Mouse (Mus musculus): ENCODE results near the gene Fyn.

Fyn gene

GRCm38 (mm10) chr10:39542535-39543257, 174.0 kb downstream of the Fyn start:
- DNase-seq = no peak

- no peak for DNase-seq
Observed at GRCm38 (mm10) chr10:39543258-39543770, 174.7 kb downstream of the Fyn start.

GRCm38 (mm10) chr10:39547369-39548074, 178.9 kb downstream of the Fyn start:
- DNase-seq = no peak

- DNase-seq = no peak
Observed at GRCm38 (mm10) chr10:39550791-39551190, 182.1 kb downstream of the Fyn start.

- DNase-seq = no peak
Observed at GRCm38 (mm10) chr10:39551637-39552185, 183.1 kb downstream of the Fyn start.

- peak; percentile 18 for DNase-seq
Observed at GRCm38 (mm10) chr10:39552351-39552814, 183.7 kb downstream of the Fyn start.

- DNase-seq = no peak
Observed at GRCm38 (mm10) chr10:39552903-39553302, 184.2 kb downstream of the Fyn start.

GRCm38 (mm10) chr10:39555289-39555715, 186.6 kb downstream of the Fyn start:
- no peak for DNase-seq

DNA sequence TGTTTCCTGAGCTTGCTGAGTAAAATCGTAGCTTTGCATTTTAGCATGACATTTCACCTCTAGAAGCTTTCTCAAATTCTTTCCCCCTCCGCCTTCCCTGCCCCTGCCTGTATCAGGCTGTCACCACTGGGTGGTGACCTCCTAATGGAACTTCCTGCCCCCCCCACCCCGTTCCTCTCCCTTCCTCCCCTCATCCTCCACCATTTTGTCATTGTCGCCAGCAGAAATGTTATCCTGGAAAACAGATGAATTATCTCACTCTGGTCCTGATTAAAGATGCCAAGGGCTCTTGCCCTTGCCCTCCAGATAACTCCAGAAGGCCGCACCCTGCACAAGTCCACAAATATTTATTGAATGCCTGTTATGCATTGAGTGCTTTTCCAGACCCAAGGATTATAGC, 187.1 kb downstream of the Fyn start:
- DNase-seq = no peak

GRCm38 (mm10) chr10:39557360-39557759, 188.7 kb downstream of the Fyn start:
- no peak for DNase-seq

DNA sequence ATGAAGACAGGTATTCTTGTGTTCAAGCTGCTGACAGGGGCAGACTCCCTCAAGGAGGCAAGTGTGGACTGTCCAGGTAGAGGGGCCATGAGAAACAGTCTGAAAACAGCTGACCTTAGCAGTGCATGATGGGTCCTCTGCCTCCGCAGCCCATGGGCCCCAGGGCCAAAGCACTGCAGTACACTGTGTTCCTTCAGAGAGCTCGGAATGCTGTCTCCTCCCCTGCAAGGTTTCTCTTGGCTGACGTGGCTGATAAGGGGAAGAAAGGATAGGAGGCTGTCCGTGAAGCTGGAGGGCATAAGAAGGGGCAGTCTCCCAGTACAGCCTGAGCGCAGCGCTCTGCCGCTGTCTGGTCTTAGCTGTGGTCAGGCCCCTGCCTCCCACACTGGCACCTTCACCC, 189.2 kb downstream of the Fyn start:
- DNase-seq = no peak

DNA sequence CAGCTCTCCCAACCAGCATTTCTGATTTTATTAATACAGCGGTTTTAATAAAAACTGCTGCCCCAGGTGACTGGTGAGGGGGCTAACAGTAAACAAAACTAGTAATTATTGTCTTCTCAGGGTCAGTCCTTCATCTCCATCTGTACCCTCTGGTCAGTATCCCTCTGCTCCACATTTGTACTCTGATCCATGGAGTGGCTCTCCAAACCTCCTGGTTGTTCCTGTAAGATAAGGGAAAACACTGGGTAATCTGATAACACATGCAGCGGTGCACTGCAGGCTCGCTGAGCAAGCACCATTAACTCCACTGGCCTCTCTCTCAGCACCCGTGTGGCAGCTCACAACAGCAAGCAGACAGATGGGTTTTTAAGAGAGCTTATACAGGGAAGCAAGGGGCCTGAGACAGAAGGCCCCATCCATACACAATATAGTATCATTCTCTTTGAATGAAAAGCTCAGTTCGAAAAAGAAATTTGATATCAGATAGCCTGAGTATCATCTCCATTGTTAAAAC, 189.9 kb downstream of the Fyn start:
- no peak for DNase-seq

DNA sequence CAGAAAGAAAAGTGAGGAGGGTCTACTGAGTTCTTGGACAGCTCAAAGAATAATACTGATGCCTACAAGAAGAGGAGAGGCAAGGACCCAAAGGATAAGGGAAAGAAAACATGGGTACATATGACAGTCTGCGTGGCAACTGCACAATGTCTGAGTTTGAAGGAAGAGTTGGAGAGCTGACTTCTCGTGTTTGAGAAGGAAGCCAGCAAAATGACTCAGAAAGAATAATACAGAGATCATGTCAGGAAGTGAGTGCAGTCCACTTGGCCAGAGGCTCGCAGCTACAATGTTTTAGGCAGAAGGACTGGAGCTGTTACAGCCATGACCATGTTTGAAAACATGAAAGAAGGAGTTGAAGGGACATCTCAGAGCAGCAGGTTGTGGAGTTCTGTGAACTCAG, 190.7 kb downstream of the Fyn start:
- DNase-seq = no peak

DNA sequence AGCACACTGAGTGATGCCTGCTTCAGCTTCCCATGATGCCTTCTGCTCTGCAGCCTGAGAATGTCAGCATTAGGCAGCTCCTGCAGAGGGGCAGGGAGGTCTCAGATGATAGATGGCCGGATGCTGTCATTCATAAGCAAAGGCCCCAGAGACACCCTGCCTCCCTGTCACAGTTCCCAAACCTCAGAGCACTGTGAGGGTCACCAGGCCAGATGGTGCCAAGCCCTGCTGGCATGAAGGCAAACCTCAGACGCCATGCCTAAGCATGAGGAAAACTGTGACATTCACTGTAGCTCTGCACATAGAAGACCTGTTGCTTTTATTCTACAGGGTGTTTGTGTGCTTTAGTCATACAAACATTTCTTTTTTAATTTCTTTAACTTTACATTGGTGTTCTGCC, 193.7 kb downstream of the Fyn start:
- DNase-seq = no peak

GRCm38 (mm10) chr10:39563552-39564223, 195.0 kb downstream of the Fyn start:
- DNase-seq = no peak

- DNase-seq = no peak
Observed at GRCm38 (mm10) chr10:39566901-39567300, 198.2 kb downstream of the Fyn start.

DNA sequence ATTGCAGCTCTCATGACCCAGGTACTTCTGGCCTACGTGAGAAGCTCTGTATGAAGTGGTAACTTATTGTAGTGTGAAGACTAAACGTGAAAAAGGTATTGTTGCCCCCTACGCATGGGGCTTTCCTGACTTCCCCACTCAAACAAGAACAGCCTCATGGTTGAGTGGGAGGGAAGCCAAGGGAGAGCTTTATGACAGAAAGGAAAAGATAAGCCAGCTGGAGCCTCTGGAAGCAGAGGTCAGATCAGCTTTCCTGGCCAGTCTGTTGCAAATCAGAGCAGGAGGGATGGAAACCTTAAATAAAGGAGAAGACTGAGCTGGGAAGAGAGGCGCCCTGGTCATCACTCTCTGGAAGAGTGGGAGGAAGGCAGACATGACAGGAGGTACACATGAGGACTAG, 200.3 kb downstream of the Fyn start:
- no peak for DNase-seq

DNA sequence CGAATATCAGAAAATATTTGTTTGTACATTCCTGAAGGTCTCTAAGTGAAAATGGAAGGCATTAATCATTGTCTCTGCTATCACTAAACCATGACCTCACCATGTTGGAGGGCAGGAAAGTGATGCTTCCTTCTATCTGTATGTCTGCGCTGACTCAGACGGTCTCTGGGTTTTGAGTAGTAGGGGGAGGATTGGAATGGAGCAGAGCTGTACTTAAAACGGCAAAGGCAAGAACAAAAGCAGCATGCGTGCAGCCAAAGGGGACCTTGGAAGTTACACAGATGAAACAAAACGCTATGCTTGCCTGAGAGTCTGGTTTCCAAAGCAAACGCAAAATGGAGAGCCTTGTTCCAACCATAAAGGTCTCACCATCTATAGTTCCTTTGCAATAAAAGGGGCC, 202.4 kb downstream of the Fyn start:
- DNase-seq = no peak

- DNase-seq = no peak
Observed at GRCm38 (mm10) chr10:39572050-39572671, 203.5 kb downstream of the Fyn start.

DNA sequence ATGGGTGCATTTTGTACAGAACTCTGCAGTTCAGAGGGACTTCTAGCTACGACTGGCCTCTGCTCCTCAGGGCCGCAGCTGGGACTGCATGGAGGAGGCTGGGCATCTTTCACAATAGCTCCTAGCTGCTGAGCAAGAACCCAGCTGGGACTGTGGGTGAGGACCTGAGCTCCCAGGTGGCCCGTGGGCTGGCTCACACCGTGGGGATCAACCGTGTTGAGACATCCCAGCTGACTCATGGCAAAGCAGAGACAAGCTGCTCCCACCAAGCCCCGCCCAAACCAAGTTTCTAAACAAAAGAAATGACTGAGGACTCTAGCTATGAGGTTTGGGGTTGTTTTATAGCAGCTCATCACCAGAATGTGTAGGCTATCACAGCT, 204.0 kb downstream of the Fyn start:
- peak; percentile 54 for DNase-seq

GRCm38 (mm10) chr10:39576466-39576865, 207.8 kb downstream of the Fyn start:
- no peak for DNase-seq

DNA sequence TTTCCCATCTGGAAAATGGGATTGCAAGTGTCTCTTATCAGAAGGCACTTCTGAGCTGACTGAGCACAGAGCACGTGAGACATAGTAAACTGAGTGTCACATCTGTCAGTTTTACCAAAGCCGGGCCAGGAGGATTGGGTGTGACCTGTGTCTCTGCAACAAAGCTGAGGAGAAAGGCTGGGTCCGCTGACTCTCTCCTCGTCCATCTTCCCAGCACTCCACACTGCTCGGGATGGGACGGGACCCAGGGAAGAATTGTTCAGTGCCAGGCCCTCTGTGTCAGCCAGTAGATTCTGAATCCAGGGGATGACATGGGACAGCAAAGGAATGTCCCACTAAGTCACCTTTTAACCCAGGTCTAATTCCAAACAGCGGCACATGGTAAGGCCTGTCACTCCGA, 211.8 kb downstream of the Fyn start:
- no peak for DNase-seq

DNA sequence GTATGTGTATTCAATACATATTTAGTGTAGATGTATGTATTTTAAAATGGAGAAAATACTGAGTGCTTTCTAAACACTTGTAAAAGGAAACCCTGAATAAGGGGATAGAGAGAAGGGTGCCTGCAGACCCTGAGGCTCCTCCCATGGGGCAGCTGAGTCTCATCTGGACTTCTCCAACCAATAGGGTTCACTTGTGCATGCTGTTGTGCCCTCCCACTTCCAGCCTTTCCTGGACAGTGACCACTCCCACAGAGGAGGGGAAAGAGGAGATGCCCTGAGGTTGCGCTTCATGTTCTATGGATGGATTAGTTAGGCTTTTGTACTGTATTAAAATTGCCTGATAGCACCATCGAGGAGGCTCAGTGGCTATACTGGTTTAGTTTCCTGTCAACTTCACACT, 213.7 kb downstream of the Fyn start:
- no peak for DNase-seq

All from thymus, postnatal 14 days (tissue).